Mouse (Mus musculus) CD8-positive naive resting alpha-beta T cell, adult 2 months (primary cell): ENCODE results near the gene Dync1li2.

Source experiments
- DNase-seq, 2 experiments: peaks; one replicate each; pipeline ENCODE4 v3.0.0; 2022; ENCODE audit warnings: low read depth in 2 of 2, low spot score in 2 of 2

Gene Dync1li2

GRCm38 (mm10) chr8:104414204-104414603, 28.6 kb downstream of the Dync1li2 start:
- DNase-seq = no peak

GRCm38 (mm10) chr8:104413770-104414169, 29.1 kb downstream of the Dync1li2 start:
- DNase-seq = no peak

GRCm38 (mm10) chr8:104412805-104413532, 29.9 kb downstream of the Dync1li2 start:
- no peak for DNase-seq

GRCm38 (mm10) chr8:104411972-104412371, 30.9 kb downstream of the Dync1li2 start:
- no peak for DNase-seq

GRCm38 (mm10) chr8:104411468-104411867, 31.4 kb downstream of the Dync1li2 start:
- no peak for DNase-seq

- no peak for DNase-seq
Measured at GRCm38 (mm10) chr8:104410628-104411273, 32.1 kb downstream of the Dync1li2 start.

GRCm38 (mm10) chr8:104408328-104409110, 34.3 kb downstream of the Dync1li2 start:
- DNase-seq = no peak

- DNase-seq = no peak
Measured at GRCm38 (mm10) chr8:104406340-104407128, 36.3 kb downstream of the Dync1li2 start.

GRCm38 (mm10) chr8:104405430-104406187, 37.2 kb downstream of the Dync1li2 start:
- no peak for DNase-seq

- no peak for DNase-seq
Measured at GRCm38 (mm10) chr8:104403596-104403995, 39.3 kb downstream of the Dync1li2 start.

GRCm38 (mm10) chr8:104395703-104396357, 47.0 kb downstream of the Dync1li2 start, which contains the start of gene Cmtm4:
Gene Cmtm4 (minus strand): TSS chr8:104395807.
- peak; percentile 5 to 10 for DNase-seq

GRCm38 (mm10) chr8:104394801-104395702, 47.8 kb downstream of the Dync1li2 start:
- DNase-seq = peak; percentile 8 to 27

GRCm38 (mm10) chr8:104393767-104394166, 49.1 kb downstream of the Dync1li2 start:
- DNase-seq = no peak

- DNase-seq = no peak
Measured at GRCm38 (mm10) chr8:104393139-104393538, 49.7 kb downstream of the Dync1li2 start.

GRCm38 (mm10) chr8:104390245-104390644, 52.6 kb downstream of the Dync1li2 start:
- no peak for DNase-seq

- no peak for DNase-seq
Measured at GRCm38 (mm10) chr8:104387980-104388379, 54.9 kb downstream of the Dync1li2 start.

- no peak for DNase-seq
Measured at GRCm38 (mm10) chr8:104387501-104387900, 55.3 kb downstream of the Dync1li2 start.

GRCm38 (mm10) chr8:104386693-104387092, 56.2 kb downstream of the Dync1li2 start:
- no peak for DNase-seq

GRCm38 (mm10) chr8:104383977-104384376, 58.9 kb downstream of the Dync1li2 start:
- no peak for DNase-seq
